Mouse (Mus musculus) testis, adult 10 weeks (tissue): ENCODE results near the gene Gm1043. TPM values are rescaled to one million over a fixed set of nuclear protein-coding genes. Genes with fewer than 3 reads are reported as not detected.

Source experiments
- polyA plus RNA-seq: library from polyadenylated mRNA; stranded (reverse); fragments of 350-450 nt; fragmentation: Illumina TruSeq; extraction: RNeasy Lipid Tissue Mini Kit (QIAGEN cat#74804); gene quantifications from one replicate; pipeline ENCODE4 v1.2.3, GENCODE M21; 2014; ENCODE audit warnings: low read depth, low replicate concordance

Gene Gm1043
- 0.46 TPM for polyA plus RNA-seq

DNA sequence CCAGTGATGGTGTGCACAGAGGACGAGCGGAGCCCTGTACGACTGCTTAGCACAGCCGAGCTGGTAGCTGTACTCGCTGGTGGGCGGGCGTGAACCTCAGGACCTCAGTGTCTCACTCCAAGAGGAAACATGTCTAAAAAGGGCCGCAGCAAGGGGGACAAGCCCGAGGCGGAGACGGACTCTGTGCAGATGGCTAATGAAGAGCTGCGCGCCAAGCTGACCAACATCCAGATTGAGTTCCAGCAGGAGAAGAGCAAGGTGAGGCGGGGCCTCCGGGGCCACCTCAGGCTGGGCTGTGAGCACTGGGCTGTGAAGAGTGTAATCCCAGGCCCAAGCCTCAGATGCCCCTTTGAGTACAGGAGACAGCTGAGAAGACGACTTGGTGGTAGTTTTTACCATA, at the start of gene Gm1043:
TSS of gene Gm1043 (plus strand) at position 130 of the 400 bp plus-strand sequence.

DNA sequence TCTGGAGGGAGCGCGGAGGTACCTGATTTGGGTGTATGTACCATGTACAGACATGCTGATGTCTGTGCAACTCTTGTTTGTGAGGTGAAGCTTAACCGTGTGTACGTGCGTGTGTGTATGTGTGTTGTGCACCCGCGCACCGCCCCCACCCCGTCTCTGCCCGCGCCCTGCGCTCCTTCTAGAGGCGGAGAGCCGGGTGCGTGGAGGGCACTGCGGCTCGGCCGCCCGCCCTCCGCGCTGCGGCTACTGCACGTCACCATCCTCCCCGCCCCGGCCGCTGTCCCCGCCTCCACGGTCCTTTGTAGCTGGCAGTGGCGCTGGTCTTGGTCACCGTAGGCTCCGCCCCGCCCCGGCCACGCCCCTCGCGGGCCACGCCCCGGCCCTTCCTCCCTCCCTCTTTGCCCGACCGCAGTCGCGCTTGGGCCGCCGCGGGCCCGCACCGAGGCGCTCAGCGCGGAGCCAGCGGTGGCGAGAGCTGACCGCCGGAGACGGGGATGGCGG, 156.5 kb downstream of the Gm1043 start, which contains the start of gene Crmp1:
TSS of gene Crmp1 (plus strand) at position 290 of the 501 bp plus-strand sequence.

Other genes with a start within 250 kb of the Gm1043 start
- gene Ppp2r2c, start 216.9 kb upstream of the Gm1043 start, polyA plus RNA-seq: 0.36 TPM
- gene Wfs1, start 96.2 kb upstream of the Gm1043 start, polyA plus RNA-seq: 0.27 TPM
- 0.43 TPM for gene Crmp1, start 156.6 kb downstream of the Gm1043 start, polyA plus RNA-seq